Mouse (Mus musculus): ENCODE results near the gene Gpr21.

- TF ChIP-seq CTCF (IDR thresholded peaks at IDR 0.05; ENCODE audit: low read depth, low read length) (no peak), POLR2A (IDR thresholded peaks at IDR 0.05; ENCODE audit: insufficient read depth, low read length) (no peak)
These were observed 2.6 kb downstream of the Gpr21 start for GRCm38 (mm10) chr2:37518561-37519285.

Data from ES-Bruce4 (cell line).